Mouse (Mus musculus): ENCODE results near the gene Mtnr1b. TPM values are rescaled to one million over a fixed set of nuclear protein-coding genes. Genes with fewer than 3 reads are reported as not detected.
"Not testable (repeated sequence)": the region's sequence is repeated elsewhere in the genome, so short reads cannot be mapped to it uniquely, and the experiment has no call there.

Mtnr1b gene
- polyA plus RNA-seq, 1 experiment from 2014 or later: not detected

- not testable (repeated sequence) for H3K4me2 ChIP-seq (ENCODE audit: low read length); H3K36me3 ChIP-seq (ENCODE audit: control insufficient read depth, insufficient read depth, low read length); H3K4me1 ChIP-seq (ENCODE audit: control insufficient read depth, insufficient read depth, low read length); ATAC-seq; H3K9me3 ChIP-seq (replicated peaks; ENCODE audit: control insufficient read depth, low read length, poor library complexity, severe bottlenecking); H3K27ac ChIP-seq (ENCODE audit: low read length); H3K27me3 ChIP-seq (ENCODE audit: control insufficient read depth, insufficient read depth, low read depth, low read length); H3K9ac ChIP-seq (ENCODE audit: low read depth, low read length); H3K4me3 ChIP-seq (ENCODE audit: low read depth, low read length)
- WGBS: 89% methylated on average over 4 of the region's 4 CpGs
These were observed 29.4 kb downstream of the Mtnr1b start for GRCm38 (mm10) chr9:15844936-15845335.

GRCm38 (mm10) chr9:15813002-15813911 is 61.1 kb downstream of the Mtnr1b start:
- peak; percentile 82 for ATAC-seq
- no peaks in the 10 kb centered on the region; the same call in 1 of the 2 replicates for H3K4me1 ChIP-seq (ENCODE audit: control insufficient read depth, insufficient read depth, low read length)
- H3K4me3 ChIP-seq (ENCODE audit: low read depth, low read length): no peak overlapping the region
- 55% methylated on average over 6 of the region's 6 CpGs for WGBS
- H3K27me3 ChIP-seq (ENCODE audit: control insufficient read depth, insufficient read depth, low read depth, low read length): no peaks in the 10 kb centered on the region
- no peak overlapping the region for H3K9ac ChIP-seq (ENCODE audit: low read depth, low read length)
- H3K36me3 ChIP-seq (ENCODE audit: control insufficient read depth, insufficient read depth, low read length): no peaks in the 10 kb centered on the region
- H3K9me3 ChIP-seq (replicated peaks; ENCODE audit: control insufficient read depth, low read length, poor library complexity, severe bottlenecking): no peaks in the 10 kb centered on the region
- no peak overlapping the region for H3K27ac ChIP-seq (ENCODE audit: low read length)
- H3K4me2 ChIP-seq (ENCODE audit: low read length): no peak overlapping the region

GRCm38 (mm10) chr9:15804296-15804695 is 70.1 kb downstream of the Mtnr1b start:
- Histone ChIP-seq H3K4me1 (ENCODE audit: control insufficient read depth, insufficient read depth, low read length) (no peaks in the 10 kb centered on the region), H3K4me2 (ENCODE audit: low read length) (no peak overlapping the region), H3K9me3 (replicated peaks; ENCODE audit: control insufficient read depth, low read length, poor library complexity, severe bottlenecking) (no peaks in the 10 kb centered on the region), H3K27me3 (ENCODE audit: control insufficient read depth, insufficient read depth, low read depth, low read length) (no peaks in the 10 kb centered on the region), H3K36me3 (ENCODE audit: control insufficient read depth, insufficient read depth, low read length) (no peaks in the 10 kb centered on the region), H3K27ac (ENCODE audit: low read length) (no peak overlapping the region), H3K9ac (ENCODE audit: low read depth, low read length) (no peak overlapping the region), H3K4me3 (ENCODE audit: low read depth, low read length) (no peak overlapping the region)
- WGBS: 82% methylated on average over 2 of the region's 2 CpGs
- no peak for ATAC-seq

- Histone ChIP-seq H3K27me3 (ENCODE audit: control insufficient read depth, insufficient read depth, low read depth, low read length) (no peaks in the 10 kb centered on the region), H3K27ac (ENCODE audit: low read length) (no peak overlapping the region), H3K4me1 (ENCODE audit: control insufficient read depth, insufficient read depth, low read length) (no peaks in the 10 kb centered on the region), H3K9me3 (replicated peaks; ENCODE audit: control insufficient read depth, low read length, poor library complexity, severe bottlenecking) (no peaks in the 10 kb centered on the region), H3K9ac (ENCODE audit: low read depth, low read length) (no peak overlapping the region), H3K4me3 (ENCODE audit: low read depth, low read length) (no peak overlapping the region), H3K4me2 (ENCODE audit: low read length) (no peak overlapping the region), H3K36me3 (ENCODE audit: control insufficient read depth, insufficient read depth, low read length) (no peaks in the 10 kb centered on the region)
- ATAC-seq: no peak
These were observed 71.8 kb downstream of the Mtnr1b start for GRCm38 (mm10) chr9:15802413-15803027.

- ATAC-seq: no peak
- Histone ChIP-seq H3K4me1 (ENCODE audit: control insufficient read depth, insufficient read depth, low read length) (no peaks in the 10 kb centered on the region), H3K9ac (ENCODE audit: low read depth, low read length) (no peak overlapping the region), H3K27ac (ENCODE audit: low read length) (no peak overlapping the region), H3K4me2 (ENCODE audit: low read length) (no peak overlapping the region), H3K4me3 (ENCODE audit: low read depth, low read length) (no peak overlapping the region), H3K27me3 (ENCODE audit: control insufficient read depth, insufficient read depth, low read depth, low read length) (no peaks in the 10 kb centered on the region), H3K9me3 (replicated peaks; ENCODE audit: control insufficient read depth, low read length, poor library complexity, severe bottlenecking) (no peaks in the 10 kb centered on the region), H3K36me3 (ENCODE audit: control insufficient read depth, insufficient read depth, low read length) (no peaks in the 10 kb centered on the region)
- 83% methylated on average over 5 of the region's 5 CpGs for WGBS
These were observed 74.0 kb downstream of the Mtnr1b start for GRCm38 (mm10) chr9:15800402-15800801.

- Histone ChIP-seq H3K9ac (ENCODE audit: low read depth, low read length) (no peak overlapping the region), H3K9me3 (replicated peaks; ENCODE audit: control insufficient read depth, low read length, poor library complexity, severe bottlenecking) (no peaks in the 10 kb centered on the region), H3K36me3 (ENCODE audit: control insufficient read depth, insufficient read depth, low read length) (no peaks in the 10 kb centered on the region), H3K27ac (ENCODE audit: low read length) (no peak overlapping the region), H3K4me1 (ENCODE audit: control insufficient read depth, insufficient read depth, low read length) (no peaks in the 10 kb centered on the region), H3K27me3 (ENCODE audit: control insufficient read depth, insufficient read depth, low read depth, low read length) (no peaks in the 10 kb centered on the region), H3K4me2 (ENCODE audit: low read length) (no peak overlapping the region), H3K4me3 (ENCODE audit: low read depth, low read length) (no peak overlapping the region)
- ATAC-seq: no peak
- 84% methylated on average over 6 of the region's 6 CpGs for WGBS
These were observed 79.9 kb downstream of the Mtnr1b start for GRCm38 (mm10) chr9:15794408-15794807.

- no peak overlapping the region for H3K9ac ChIP-seq (ENCODE audit: low read depth, low read length)
- H3K4me1 ChIP-seq (ENCODE audit: control insufficient read depth, insufficient read depth, low read length): no peaks in the 10 kb centered on the region
- H3K27me3 ChIP-seq (ENCODE audit: control insufficient read depth, insufficient read depth, low read depth, low read length): no peaks in the 10 kb centered on the region
- H3K4me2 ChIP-seq (ENCODE audit: low read length): no peak overlapping the region
- no peak overlapping the region for H3K4me3 ChIP-seq (ENCODE audit: low read depth, low read length)
- no peaks in the 10 kb centered on the region for H3K9me3 ChIP-seq (replicated peaks; ENCODE audit: control insufficient read depth, low read length, poor library complexity, severe bottlenecking)
- ATAC-seq: no peak
- H3K36me3 ChIP-seq (ENCODE audit: control insufficient read depth, insufficient read depth, low read length): no peaks in the 10 kb centered on the region
- WGBS: 88% methylated on average over 9 of the region's 9 CpGs
- no peak overlapping the region for H3K27ac ChIP-seq (ENCODE audit: low read length)
These were observed 82.3 kb downstream of the Mtnr1b start for GRCm38 (mm10) chr9:15792076-15792475.

GRCm38 (mm10) chr9:15786610-15787009 is 87.7 kb downstream of the Mtnr1b start:
- ATAC-seq: no peak
- no peak overlapping the region for H3K9ac ChIP-seq (ENCODE audit: low read depth, low read length)
- H3K9me3 ChIP-seq (replicated peaks; ENCODE audit: control insufficient read depth, low read length, poor library complexity, severe bottlenecking): no peaks in the 10 kb centered on the region
- H3K27ac ChIP-seq (ENCODE audit: low read length): no peak overlapping the region
- WGBS: 69% methylated on average over 2 of the region's 2 CpGs
- H3K36me3 ChIP-seq (ENCODE audit: control insufficient read depth, insufficient read depth, low read length): no peaks in the 10 kb centered on the region
- H3K27me3 ChIP-seq (ENCODE audit: control insufficient read depth, insufficient read depth, low read depth, low read length): no peaks in the 10 kb centered on the region
- H3K4me2 ChIP-seq (ENCODE audit: low read length): no peak overlapping the region
- H3K4me1 ChIP-seq (ENCODE audit: control insufficient read depth, insufficient read depth, low read length): no peaks in the 10 kb centered on the region
- no peak overlapping the region for H3K4me3 ChIP-seq (ENCODE audit: low read depth, low read length)

- H3K9ac ChIP-seq (ENCODE audit: low read depth, low read length): no peak overlapping the region
- no peaks in the 10 kb centered on the region for H3K36me3 ChIP-seq (ENCODE audit: control insufficient read depth, insufficient read depth, low read length)
- no peaks in the 10 kb centered on the region for H3K27me3 ChIP-seq (ENCODE audit: control insufficient read depth, insufficient read depth, low read depth, low read length)
- 43% methylated on average over 3 of the region's 3 CpGs for WGBS
- H3K4me1 ChIP-seq (ENCODE audit: control insufficient read depth, insufficient read depth, low read length): no peaks in the 10 kb centered on the region
- no peak for ATAC-seq
- no peak overlapping the region for H3K4me2 ChIP-seq (ENCODE audit: low read length)
- H3K9me3 ChIP-seq (replicated peaks; ENCODE audit: control insufficient read depth, low read length, poor library complexity, severe bottlenecking): no peaks in the 10 kb centered on the region
- no peak overlapping the region for H3K27ac ChIP-seq (ENCODE audit: low read length)
- no peak overlapping the region for H3K4me3 ChIP-seq (ENCODE audit: low read depth, low read length)
These were observed 88.2 kb downstream of the Mtnr1b start for GRCm38 (mm10) chr9:15786192-15786591.
